Mouse (Mus musculus): Measurements from ENCODE around the gene Cpa4. TPM values are rescaled to one million over a fixed set of nuclear protein-coding genes. Genes with fewer than 3 reads are reported as not detected.

Gene Cpa4
- not detected for polyA plus RNA-seq (2017; shearing (Covaris generic))

GRCm38 (mm10) chr6:30568069-30568468 is at the start of gene Cpa4:
Gene Cpa4 (plus strand): TSS chr6:30568369.

GRCm38 (mm10) chr6:30541009-30541799 is 27.0 kb upstream of the Cpa4 start, which contains the start of gene Cpa2:
Gene Cpa2 (plus strand): TSS chr6:30541582.

GRCm38 (mm10) chr6:30610710-30611109 is 42.5 kb downstream of the Cpa4 start, which contains the start of gene Cpa5:
Gene Cpa5 (plus strand): TSS chr6:30611010.

GRCm38 (mm10) chr6:30638674-30639268 is 70.6 kb downstream of the Cpa4 start, which contains the start of gene Cpa1:
Gene Cpa1 (plus strand): TSS chr6:30639218.

Other genes with a start within 250 kb of the Cpa4 start
- 44.5 TPM for gene Zc3hc1, start 177.3 kb upstream of the Cpa4 start, polyA plus RNA-seq (2017; shearing (Covaris generic))
- 2.3 TPM for gene Klhdc10, start 166.5 kb upstream of the Cpa4 start, polyA plus RNA-seq (2017; shearing (Covaris generic))
- gene Tmem209, start 58.6 kb upstream of the Cpa4 start, polyA plus RNA-seq (2017; shearing (Covaris generic)), result 76.6 TPM
- gene Ssmem1, start 58.5 kb upstream of the Cpa4 start, polyA plus RNA-seq (2017; shearing (Covaris generic)), result not detected
- gene Cpa2, start 26.8 kb upstream of the Cpa4 start, polyA plus RNA-seq (2017; shearing (Covaris generic)), result not detected
- not detected for gene Cpa5, start 42.6 kb downstream of the Cpa4 start, polyA plus RNA-seq (2017; shearing (Covaris generic))
- not detected for gene Cpa1, start 70.8 kb downstream of the Cpa4 start, polyA plus RNA-seq (2017; shearing (Covaris generic))
- gene Cep41, start 125.4 kb downstream of the Cpa4 start, polyA plus RNA-seq (2017; shearing (Covaris generic)), result 13.4 TPM
- 1.1 TPM for gene Mest, start 155.2 kb downstream of the Cpa4 start, polyA plus RNA-seq (2017; shearing (Covaris generic))